Mouse (Mus musculus): ENCODE results near the gene Caskin1.

The Caskin1 gene

GRCm38 (mm10) chr17:24531064-24531463 lies 42.7 kb downstream of the Caskin1 start:
- DNase-seq (ENCODE audit: low spot score in 2 of 2): no peak

- no peak for DNase-seq (ENCODE audit: low spot score in 2 of 2)
These were observed 43.6 kb downstream of the Caskin1 start for GRCm38 (mm10) chr17:24532045-24532444.

- peak; percentile 89 to 92 for DNase-seq (ENCODE audit: low spot score in 2 of 2)
These were observed 44.9 kb downstream of the Caskin1 start for GRCm38 (mm10) chr17:24533099-24533992.

- DNase-seq (ENCODE audit: low spot score in 2 of 2): no peak
These were observed 45.8 kb downstream of the Caskin1 start, which contains the start of gene Rab26 for GRCm38 (mm10) chr17:24534160-24534718. Gene Rab26, minus strand, starts transcription at chr17:24534210.

- DNase-seq (ENCODE audit: low spot score in 2 of 2): peak in 1 of 2 experiments; percentile 64
These were observed 46.9 kb downstream of the Caskin1 start for GRCm38 (mm10) chr17:24535300-24535699.

DNA sequence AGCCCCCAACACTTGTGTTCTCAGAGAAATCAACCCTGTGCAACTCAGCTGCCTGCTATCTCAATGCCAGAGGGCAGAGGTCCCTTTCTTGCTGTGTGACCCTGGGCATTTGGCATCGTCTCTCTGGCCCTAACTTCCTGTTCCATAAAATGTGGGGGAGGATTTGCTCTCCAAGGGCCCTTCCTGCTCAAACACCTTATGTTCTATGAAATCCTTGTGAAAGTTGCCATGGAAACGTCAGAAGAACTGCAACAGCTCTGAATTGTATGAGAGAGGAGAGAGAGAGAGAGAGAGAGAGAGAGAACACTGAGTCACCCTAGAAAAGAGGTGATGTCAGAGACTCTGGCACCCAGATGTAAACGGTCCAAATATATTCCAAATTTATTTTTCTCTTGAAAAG lies 49.1 kb downstream of the Caskin1 start:
- no peak for DNase-seq (ENCODE audit: low spot score in 2 of 2)

- DNase-seq (ENCODE audit: low spot score in 2 of 2): no peak
These were observed 50.5 kb downstream of the Caskin1 start for GRCm38 (mm10) chr17:24538950-24539349.

- DNase-seq (ENCODE audit: low spot score in 2 of 2): no peak
These were observed 52.0 kb downstream of the Caskin1 start for GRCm38 (mm10) chr17:24540375-24540774.

DNA sequence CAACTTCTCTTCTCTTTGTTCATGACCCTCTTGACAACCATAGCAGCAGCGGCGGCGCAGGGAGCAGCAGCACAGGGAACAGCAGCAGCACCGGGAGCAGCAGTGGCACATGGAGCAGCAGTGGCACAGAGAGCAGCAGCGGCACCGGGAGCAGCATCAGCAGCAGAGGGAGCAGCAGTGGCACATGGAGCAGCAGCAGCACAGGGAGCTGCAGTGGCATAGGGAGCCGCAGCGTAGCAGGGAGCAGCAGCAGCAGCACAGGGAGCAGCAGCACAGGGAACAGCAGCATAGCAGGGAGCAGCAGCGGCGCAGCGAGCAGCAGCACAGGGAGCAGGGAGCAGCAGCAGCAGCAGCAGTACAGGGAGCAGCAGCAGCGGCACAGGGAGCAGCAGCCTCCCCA lies 56.2 kb downstream of the Caskin1 start:
- no peak for DNase-seq (ENCODE audit: low spot score in 2 of 2)

GRCm38 (mm10) chr17:24545247-24545646 lies 56.8 kb downstream of the Caskin1 start:
- no peak for DNase-seq (ENCODE audit: low spot score in 2 of 2)

- DNase-seq (ENCODE audit: low spot score in 2 of 2): no peak
These were observed 57.8 kb downstream of the Caskin1 start for GRCm38 (mm10) chr17:24546234-24546633.

DNA sequence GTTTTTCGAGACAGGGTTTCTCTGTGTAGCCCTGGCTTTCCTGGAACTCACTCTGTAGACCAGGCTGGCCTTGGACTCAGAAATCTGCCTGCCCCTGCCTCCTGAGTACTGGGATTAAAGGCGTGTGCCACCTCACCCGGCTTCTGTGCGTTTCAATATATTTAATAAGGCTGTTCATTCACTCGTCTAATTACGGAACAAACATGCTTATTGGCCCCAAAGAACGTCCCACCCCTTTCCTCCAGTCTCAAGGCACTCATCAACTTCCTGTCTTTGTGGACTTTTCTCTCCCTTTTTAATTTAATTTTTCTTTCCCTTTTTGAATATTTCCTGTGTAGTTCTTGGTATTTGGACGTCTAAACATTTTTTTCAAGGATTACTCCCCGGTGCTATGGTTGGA lies 60.0 kb downstream of the Caskin1 start:
- no peak for DNase-seq (ENCODE audit: low spot score in 2 of 2)

GRCm38 (mm10) chr17:24548921-24549617 lies 60.7 kb downstream of the Caskin1 start:
- peak in 1 of 2 experiments; percentile 70 for DNase-seq (ENCODE audit: low spot score in 2 of 2)

DNA sequence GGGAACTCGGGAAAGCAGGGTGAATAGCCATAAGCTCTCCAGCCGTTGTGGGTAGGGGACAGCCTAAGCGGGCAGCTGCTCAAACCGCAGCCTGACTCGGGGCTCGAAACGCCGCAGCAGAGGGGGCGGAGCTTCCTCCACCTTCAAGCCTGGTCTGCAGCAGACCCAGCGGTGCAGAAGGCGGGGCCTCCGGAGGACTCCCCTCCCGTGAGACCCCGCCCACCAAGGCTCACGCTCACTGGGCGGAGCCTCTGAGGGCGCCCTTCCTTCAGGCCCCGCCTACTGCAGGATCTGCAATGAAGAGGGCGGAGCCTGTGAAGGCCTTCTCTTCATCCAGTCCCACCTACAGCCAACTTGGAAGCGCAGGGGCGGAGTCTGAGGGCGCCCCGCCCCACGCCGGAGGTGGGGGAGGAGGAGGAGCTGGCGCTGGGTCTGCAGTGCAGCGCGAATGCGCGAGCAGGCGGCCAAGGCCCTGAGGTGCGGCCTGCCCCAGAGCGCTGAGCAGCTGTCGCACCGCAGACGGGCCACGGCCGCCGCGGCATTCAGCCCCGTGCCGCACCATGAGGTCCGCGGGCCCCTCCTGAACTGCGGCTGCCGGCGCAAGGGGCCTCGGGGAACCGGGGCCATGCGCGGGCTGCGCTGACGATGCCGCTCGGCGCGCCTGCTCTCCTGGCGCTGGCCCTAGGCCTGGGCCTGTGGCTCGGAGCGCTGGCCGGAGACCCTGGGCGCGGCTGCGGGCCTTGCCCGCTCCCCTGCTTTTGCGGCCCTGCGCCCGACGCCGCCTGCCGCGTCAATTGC lies 61.4 kb downstream of the Caskin1 start, which contains the start of gene Pkd1:
TSS of gene Pkd1 (plus strand) at position 217 of the 798 bp plus-strand sequence.
- peak; percentile 94 to 98 for DNase-seq (ENCODE audit: low spot score in 2 of 2)

DNA sequence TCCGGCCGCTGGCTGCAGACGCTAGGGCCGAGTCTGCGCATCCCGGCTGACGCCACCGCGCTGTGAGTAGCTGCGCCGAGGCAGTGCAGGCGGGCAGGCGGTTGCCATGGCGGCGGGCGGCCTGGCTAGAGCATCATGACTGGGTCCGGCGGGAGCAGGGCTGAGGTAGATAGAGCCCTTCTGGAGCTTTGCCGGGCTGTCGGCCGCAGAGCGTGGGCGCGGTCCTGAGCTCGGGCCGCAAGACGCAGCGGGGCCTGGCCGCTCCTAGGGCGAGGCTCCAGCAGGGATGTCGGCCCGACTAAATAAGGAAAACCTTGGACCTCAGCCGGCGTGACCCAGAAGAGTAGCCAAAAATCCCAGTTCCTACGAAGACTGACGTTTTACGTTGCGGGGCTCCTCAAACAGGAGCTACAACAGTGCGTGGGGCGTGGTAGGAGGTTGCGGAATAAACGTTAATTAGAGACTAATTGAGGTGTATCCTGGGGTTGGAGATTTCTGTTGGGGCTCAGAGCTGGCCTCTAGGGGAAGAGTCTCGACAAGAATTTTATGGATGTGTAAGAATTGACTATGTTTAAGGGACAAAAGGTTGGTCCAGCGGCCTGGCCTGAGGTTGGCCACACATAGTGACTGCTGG lies 62.1 kb downstream of the Caskin1 start:
- DNase-seq (ENCODE audit: low spot score in 2 of 2): peak; percentile 79 to 83

DNA sequence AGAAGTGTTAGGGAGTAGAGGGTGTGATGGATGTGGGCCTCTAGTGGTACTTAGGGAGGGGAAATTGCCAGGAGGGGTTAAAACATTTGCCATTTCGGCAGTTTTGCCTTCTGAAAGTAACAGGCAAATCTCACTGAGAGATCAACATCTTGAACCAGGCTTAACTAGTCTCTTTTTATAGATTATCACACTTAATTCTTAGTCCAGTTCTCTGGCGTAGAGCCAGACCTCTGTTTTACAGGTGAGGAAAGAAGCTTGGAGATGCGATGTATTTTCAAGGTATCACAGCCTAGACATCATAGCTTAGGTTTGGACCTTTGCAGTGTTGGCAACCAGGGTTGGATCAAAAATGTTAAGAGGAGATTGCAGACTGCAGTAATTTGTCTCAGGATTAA lies 62.6 kb downstream of the Caskin1 start:
- no peak for DNase-seq (ENCODE audit: low spot score in 2 of 2)

GRCm38 (mm10) chr17:24557091-24557490 lies 68.7 kb downstream of the Caskin1 start:
- no peak for DNase-seq (ENCODE audit: low spot score in 2 of 2)
